Mouse (Mus musculus) kidney, adult 18-20 months (tissue): ENCODE measurements around the gene Hmbs.
"Not testable (repeated sequence)": the region's sequence is repeated elsewhere in the genome, so short reads cannot be mapped to it uniquely, and the experiment has no call there.

Experiments
- DNase-seq: peaks from one replicate; pipeline ENCODE4 v3.0.0; 2021

Hmbs gene

GRCm38 (mm10) chr9:44343781-44344421 lies at the start of gene Hmbs:
Gene Hmbs, minus strand, starts transcription at chr9:44344228.
- peak; percentile 98 for DNase-seq

- DNase-seq: peak; percentile 79
Observed at GRCm38 (mm10) chr9:44391466-44391865, 47.4 kb upstream of the Hmbs start.

GRCm38 (mm10) chr9:44389273-44389672 lies 45.2 kb upstream of the Hmbs start:
- DNase-seq: peak; percentile 65

DNA sequence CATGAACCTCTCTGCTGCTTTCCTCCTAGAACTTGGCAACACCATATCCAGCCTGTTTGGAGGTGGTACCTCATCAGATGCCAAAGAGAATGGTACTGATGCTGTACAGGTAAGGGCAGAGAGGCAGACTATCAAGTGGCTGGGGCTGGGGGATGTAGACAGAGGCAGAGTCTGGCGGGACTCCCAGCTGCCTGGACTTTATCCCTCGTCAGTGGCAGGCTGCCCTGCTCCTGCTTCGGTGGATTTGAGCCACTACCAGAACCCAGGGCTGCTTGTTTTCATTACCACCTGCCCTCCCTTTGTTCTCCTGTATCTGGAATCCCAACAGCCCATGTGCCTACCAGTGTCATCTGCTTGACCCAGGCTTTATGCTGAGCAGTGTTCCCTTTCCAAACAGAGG lies 43.2 kb upstream of the Hmbs start:
- peak; percentile 62 for DNase-seq

DNA sequence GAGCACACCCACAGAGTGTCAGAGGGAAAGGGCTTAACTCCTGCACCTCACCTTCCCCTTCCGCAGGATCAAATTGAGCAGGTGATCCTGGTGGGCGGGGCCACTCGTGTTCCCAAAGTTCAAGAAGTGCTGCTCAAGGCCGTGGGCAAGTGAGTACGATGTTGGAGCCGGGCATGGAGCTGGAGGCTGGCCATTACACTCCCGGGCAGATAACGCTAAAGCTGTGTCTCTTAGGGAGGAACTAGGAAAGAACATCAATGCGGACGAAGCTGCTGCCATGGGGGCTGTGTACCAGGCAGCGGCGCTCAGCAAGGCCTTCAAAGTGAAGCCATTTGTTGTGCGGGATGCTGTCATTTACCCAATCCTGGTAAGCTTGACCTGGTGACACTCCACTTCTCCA lies 40.6 kb upstream of the Hmbs start:
- DNase-seq: no peak

DNA sequence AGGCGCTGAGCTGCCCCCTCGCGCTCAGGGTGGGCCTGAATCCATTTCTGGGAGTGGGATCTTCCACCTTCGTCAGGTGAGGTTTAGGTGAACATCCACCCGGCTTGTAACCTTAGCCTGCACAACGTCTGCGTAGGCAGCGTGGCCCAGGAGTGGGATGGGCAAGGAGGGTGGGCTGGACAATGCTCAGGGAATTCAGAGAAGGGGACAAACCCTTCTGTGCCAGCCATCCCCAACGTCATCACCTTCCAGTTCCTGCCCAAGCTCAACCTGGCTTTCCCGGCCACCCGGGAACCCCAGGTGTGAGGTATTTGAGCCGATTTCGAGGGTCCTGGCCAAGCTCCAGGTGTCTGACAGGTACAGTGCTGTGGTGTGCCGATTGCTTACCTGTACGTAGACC lies 35.8 kb upstream of the Hmbs start:
- no peak for DNase-seq

DNA sequence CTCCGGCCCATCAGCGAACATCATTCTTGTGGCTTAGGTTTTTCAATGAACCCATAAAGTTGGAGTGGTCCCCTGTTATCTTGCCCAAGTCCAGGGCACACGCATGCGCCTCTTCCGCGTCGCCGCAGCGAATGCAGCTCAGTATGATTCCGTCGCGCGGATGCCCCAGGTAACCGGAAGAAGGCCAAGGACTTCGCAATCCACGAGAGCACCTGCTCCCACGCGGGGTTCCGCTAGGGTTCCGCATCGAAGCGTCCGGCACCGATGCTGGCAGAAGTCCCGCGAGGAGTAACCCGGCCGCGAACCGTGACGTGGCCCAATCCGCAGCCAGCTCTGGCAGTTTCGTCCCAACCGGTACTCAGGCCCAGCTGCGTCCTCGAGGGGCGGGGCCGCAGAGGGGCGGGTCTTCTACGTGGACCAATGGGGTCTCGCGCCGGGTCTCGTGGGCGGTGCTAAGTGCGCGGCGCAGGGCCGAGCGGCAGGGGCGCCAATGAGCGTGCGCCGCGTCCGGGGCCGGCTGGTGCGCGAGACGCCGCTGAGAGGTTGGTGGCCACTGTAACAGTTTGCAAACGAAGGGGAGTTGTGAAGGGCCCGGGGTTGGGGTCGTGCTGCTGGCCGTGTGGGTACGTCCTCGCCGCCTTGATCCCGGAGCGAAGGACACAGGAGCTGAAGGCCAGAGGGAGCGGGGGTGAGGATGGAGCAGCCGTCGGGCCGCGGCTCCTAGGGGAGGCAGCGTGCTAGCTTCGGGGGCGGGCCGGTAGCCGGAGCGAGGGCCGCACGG lies 35.2 kb upstream of the Hmbs start, which contains the start of gene Hyou1:
Hyou1 (plus strand) TSS at position 437 of the 781 bp plus-strand sequence.
- DNase-seq: peak; percentile 100

DNA sequence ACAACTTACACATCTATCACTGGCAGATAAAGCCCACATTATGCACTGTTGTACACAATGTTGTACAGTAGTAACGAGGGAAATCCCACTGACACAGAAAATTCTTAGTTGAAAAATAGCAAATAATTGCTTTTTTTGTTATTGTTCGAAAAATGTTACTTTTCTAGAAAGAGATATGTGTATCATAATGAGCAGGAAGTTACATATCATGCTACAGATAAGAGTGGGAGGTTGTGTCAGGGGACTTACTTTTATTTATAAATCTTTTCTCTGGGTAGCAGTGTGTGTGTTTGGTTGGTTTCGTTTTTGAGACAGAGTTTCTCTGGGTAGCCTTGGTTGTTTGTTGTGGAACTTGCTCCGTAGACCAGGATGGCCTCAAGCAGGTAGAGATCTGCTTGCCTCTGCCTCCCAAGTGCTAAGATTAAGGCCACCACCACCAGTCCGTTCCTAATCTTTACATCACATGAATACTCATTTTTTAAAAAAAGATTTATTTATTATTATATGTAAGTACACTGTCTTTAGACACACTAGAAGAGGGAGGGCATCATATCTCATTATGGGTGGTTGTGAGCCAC lies 34.2 kb upstream of the Hmbs start:
- DNase-seq: no peak

DNA sequence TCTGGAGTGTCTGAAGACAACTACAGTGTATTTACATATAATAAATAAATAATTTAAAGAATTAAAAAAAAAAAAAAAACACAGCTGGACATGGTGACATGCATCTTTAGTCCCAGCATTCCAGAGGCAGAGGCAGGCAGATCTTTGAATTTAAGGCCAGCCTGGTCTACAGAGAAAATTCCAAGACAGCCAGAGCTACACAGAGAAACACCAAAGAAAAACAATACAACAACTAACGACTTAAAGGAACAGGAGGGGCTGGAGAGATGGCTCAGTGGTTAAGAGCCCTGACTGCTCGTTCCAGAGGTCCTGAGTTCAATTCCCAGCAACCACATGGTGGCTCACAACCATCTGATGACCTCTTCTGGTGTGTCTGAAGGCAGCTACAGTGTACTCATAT lies 33.3 kb upstream of the Hmbs start:
- DNase-seq: not testable (repeated sequence)

GRCm38 (mm10) chr9:44376141-44376540 lies 32.1 kb upstream of the Hmbs start:
- no peak for DNase-seq

- DNase-seq: no peak
Observed at GRCm38 (mm10) chr9:44373386-44373785, 29.4 kb upstream of the Hmbs start.

GRCm38 (mm10) chr9:44364480-44364879 lies 20.5 kb upstream of the Hmbs start:
- DNase-seq: peak; percentile 46

DNA sequence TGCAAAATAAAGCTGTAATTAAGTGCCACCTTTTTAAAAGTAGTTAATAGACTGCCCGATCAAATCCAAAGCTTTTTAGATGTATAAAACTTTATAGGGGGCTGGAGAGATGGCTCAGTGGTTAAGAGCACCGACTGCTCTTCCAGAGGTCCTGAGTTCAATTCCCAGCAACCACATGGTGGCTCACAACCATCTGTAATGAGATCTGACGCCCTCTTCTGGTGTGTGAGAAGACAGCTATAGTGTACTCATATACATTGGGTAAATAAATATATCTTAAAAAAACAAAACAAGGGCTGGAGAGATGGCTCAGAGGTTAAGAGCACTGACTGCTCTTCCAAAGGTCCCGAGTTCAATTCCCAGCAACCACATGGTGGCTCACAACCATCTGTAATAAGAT lies 17.9 kb upstream of the Hmbs start:
- not testable (repeated sequence) for DNase-seq

- DNase-seq: peak; percentile 95
Observed at GRCm38 (mm10) chr9:44361190-44361917, 17.3 kb upstream of the Hmbs start, which contains the start of gene Vps11. Gene Vps11, minus strand, starts transcription at chr9:44361670.

DNA sequence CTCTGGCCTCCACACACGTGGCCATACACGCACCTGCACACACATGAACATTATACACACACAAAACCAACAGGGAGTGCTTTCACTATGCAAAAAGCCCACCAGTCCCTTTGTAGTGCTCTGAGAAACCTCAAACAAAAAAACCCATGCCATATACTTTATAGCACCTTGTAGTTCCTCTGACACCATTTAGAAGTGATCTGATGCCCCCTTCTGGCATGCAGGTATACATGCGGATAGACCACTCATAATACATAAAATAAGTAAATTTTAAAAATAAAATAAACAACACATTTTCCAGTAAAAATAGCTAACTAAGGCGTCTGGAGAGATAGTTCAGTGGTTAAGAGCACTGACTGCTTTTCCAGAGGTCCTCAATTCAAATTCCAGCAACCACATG lies 13.2 kb upstream of the Hmbs start:
- no peak for DNase-seq

GRCm38 (mm10) chr9:44353142-44353541 lies 9.1 kb upstream of the Hmbs start:
- no peak for DNase-seq

DNA sequence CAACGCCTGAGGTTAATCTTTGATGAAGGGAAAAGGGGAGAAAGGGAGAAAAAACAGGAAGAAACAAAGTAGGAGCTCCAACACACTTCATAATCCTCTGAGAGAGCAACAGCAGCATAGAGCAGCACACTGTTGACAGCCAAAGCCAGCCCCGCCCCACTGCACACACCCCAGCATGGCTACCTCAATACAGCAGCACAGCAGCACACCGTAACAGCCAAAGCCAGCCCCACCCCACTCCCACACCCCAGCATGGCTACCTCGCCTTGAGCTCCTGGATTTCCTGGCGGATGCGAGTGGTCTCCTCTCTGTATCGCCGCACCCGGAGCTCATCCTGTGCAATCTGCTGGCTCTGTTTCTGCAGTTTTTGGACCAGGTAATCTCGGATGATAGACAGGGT lies 8.3 kb upstream of the Hmbs start:
- DNase-seq: no peak

DNA sequence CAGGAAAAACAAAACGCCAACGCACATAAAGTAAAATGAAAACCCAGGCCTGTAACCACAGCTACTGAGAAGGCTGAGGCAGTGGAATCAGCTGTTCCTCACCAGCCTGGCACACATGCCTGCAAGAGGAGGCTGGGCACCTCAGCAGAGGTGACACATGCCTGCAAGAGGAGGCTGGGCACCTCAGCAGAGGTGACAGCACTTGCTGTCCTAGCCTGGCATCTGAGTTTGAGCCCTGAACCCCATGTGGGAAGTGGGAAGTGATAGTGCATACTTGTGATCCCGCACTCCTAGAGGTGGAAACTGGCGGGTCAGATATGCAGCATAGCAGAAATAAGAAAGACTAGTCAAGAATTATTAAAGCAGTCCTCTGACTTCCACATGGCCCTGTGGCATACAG lies 7.4 kb upstream of the Hmbs start:
- no peak for DNase-seq

DNA sequence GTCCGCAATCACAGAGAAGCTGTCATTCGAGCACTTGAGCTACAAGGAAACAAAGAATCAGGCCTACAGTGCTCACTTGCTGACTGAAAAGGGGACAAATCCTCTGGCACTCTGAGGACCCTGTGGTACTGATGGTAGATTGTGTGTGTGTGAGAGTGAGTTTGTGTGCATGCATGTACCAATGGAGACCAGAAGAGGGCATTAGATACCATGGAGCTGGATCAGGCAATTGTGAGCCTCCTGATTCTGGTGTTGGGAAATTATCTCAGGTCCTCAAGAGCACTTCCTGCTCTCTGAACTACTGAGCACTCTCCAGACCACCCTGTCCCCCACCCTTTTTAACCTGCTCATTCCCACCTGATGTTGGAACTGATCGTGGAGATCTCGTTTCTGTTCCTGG lies 4.5 kb upstream of the Hmbs start:
- no peak for DNase-seq

DNA sequence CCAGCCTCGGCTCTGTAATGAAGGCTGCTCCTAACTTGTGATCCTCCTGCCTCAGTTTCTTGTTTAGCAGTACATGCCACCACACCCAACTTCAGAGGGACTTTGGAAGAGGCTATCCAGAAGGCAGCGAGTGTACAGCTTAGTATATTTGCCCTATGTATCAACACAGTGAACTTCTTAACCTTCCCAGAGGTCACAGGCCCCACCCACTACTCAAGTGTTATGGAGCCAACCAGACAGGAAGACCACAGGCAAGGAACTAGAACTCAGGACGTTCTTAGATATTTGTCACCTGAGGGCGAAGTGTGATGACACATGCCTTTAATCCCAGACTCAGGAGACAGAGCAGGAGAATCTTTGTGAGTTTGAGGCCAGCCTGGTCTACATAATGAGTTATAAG lies 3.6 kb upstream of the Hmbs start:
- no peak for DNase-seq

GRCm38 (mm10) chr9:44347166-44347565 lies 3.1 kb upstream of the Hmbs start:
- DNase-seq: no peak

DNA sequence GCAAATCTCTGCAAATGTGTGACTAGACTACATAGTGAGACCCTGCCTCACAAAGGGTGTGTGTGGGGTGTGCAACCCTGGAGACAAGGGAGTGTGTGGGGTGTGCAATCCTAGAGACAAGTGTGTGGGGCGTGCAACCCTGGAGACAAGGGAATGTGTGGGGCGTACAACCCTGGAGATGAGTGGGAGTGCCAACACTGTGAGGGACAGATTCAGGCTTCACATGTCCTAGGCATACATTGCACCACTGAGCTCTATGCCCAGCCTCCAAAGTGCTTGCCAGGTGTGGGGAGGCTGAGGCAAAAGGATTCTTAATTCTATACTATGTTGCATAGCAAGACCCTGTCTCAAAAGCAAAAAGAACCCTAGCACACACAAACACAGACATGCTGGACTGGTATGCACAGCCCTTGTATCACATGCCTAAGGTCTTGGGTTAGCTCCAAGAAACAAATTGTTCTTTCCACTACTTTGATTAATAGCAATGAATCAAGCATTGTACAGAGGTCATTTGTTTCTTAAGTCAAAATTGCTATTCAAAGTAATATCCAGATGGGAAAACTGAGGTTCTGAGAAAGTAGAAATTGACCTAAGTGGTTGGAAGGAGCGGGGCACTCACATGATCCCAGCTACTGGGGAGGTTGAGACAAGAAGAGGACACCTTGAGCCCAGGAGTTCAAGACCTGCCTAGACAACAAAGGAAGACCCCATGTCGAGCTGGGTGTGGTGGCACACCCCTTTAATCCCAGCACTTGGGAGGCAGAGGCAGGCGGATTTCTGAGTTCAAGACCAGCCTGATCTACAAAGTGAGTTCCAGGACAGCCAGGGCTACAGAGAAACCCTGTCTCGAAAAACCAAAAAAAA lies 1.8 kb upstream of the Hmbs start:
- DNase-seq: no peak
